Mouse (Mus musculus): ENCODE results near the gene Ttc9c.
A peak's percentile ranks its signal among the peaks of the same experiment; 100 is the strongest.

The Ttc9c gene

GRCm38 (mm10) chr19:8830664-8831063 lies 11.5 kb upstream of the Ttc9c start:
- no peak for DNase-seq (ENCODE audit: low read depth, low spot score)

GRCm38 (mm10) chr19:8829660-8830059 lies 10.5 kb upstream of the Ttc9c start, which contains the start of gene AC129217.1:
Gene AC129217.1, plus strand, starts transcription at chr19:8829773.
- DNase-seq (ENCODE audit: low read depth, low spot score) = no peak

GRCm38 (mm10) chr19:8822696-8823095 lies 3.6 kb upstream of the Ttc9c start:
- no peak for DNase-seq (ENCODE audit: low read depth, low spot score)

- no peak for DNase-seq (ENCODE audit: low read depth, low spot score)
Observed at GRCm38 (mm10) chr19:8821146-8821545, 2.0 kb upstream of the Ttc9c start.

GRCm38 (mm10) chr19:8820424-8820956 lies 1.4 kb upstream of the Ttc9c start:
- DNase-seq (ENCODE audit: low read depth, low spot score) = no peak

- DNase-seq (ENCODE audit: low read depth, low spot score) = peak; percentile 97
Observed at GRCm38 (mm10) chr19:8819596-8820423, 677 bp upstream of the Ttc9c start, which contains the start of gene Hnrnpul2. Gene Hnrnpul2, plus strand, starts transcription at chr19:8820010.

- no peak for DNase-seq (ENCODE audit: low read depth, low spot score)
Observed at GRCm38 (mm10) chr19:8818301-8818798, 783 bp downstream of the Ttc9c start.

GRCm38 (mm10) chr19:8817001-8817400 lies 2.1 kb downstream of the Ttc9c start:
- peak; percentile 70 for DNase-seq (ENCODE audit: low read depth, low spot score)

- DNase-seq (ENCODE audit: low read depth, low spot score) = no peak
Observed at GRCm38 (mm10) chr19:8815812-8816211, 3.3 kb downstream of the Ttc9c start.

- no peak for DNase-seq (ENCODE audit: low read depth, low spot score)
Observed at GRCm38 (mm10) chr19:8806810-8807209, 12.3 kb downstream of the Ttc9c start.

GRCm38 (mm10) chr19:8803879-8804660 lies 15.1 kb downstream of the Ttc9c start:
- no peak for DNase-seq (ENCODE audit: low read depth, low spot score)

- no peak for DNase-seq (ENCODE audit: low read depth, low spot score)
Observed at GRCm38 (mm10) chr19:8803204-8803780, 15.8 kb downstream of the Ttc9c start.

GRCm38 (mm10) chr19:8802130-8802821 lies 16.9 kb downstream of the Ttc9c start, which contains the start of gene Zbtb3:
Gene Zbtb3, plus strand, starts transcription at chr19:8802555.
- peak; percentile 90 for DNase-seq (ENCODE audit: low read depth, low spot score)

GRCm38 (mm10) chr19:8798947-8799315 lies 20.2 kb downstream of the Ttc9c start:
- no peak for DNase-seq (ENCODE audit: low read depth, low spot score)

GRCm38 (mm10) chr19:8798264-8798946 lies 20.7 kb downstream of the Ttc9c start, which contains the start of gene Polr2g:
Gene Polr2g, minus strand, starts transcription at chr19:8798577.
- peak; percentile 81 for DNase-seq (ENCODE audit: low read depth, low spot score)

- DNase-seq (ENCODE audit: low read depth, low spot score) = no peak
Observed at GRCm38 (mm10) chr19:8790171-8790570, 29.0 kb downstream of the Ttc9c start.

GRCm38 (mm10) chr19:8789171-8789570 lies 30.0 kb downstream of the Ttc9c start:
- DNase-seq (ENCODE audit: low read depth, low spot score) = no peak

GRCm38 (mm10) chr19:8788521-8788920 lies 30.6 kb downstream of the Ttc9c start:
- DNase-seq (ENCODE audit: low read depth, low spot score) = no peak

- DNase-seq (ENCODE audit: low read depth, low spot score) = peak; percentile 87
Observed at GRCm38 (mm10) chr19:8786008-8786781, 32.9 kb downstream of the Ttc9c start, which contains the start of gene Taf6l. Gene Taf6l, minus strand, starts transcription at chr19:8786417.
